Comparison of ENCODE assay signal across 9 mouse cellular contexts in genomic region chr13:4943046-4943445, GRCm38 (mm10).
DNase-seq lines count a peak whose midpoint lies in the region; ATAC-seq and TF ChIP-seq lines count a peak whose summit lies in the region.
"Had no signal": no experiment of that assay in that cellular context is flagged by ENCODE, and none has a peak within 500 bp of the region (broad histone marks: within the 10 kb centered on the region; RNA-seq: fewer than 3 reads in every experiment).

No protein-coding gene starts in this region.

- no peak overlapping the region for H3K27ac ChIP-seq in heart, embryonic 14.5 days (replicated peaks in 1 of 2; ENCODE audit: control insufficient read depth in 1 of 2, insufficient read depth in 1 of 2, low read depth in 2 of 2, low read length in 2 of 2)
- no peak overlapping the region for H3K27ac ChIP-seq in bone marrow macrophage, adult 2 months (ENCODE audit: insufficient read depth, low read depth, low read length)
- H3K27ac ChIP-seq in hindbrain, embryonic 13.5 days: no peak overlapping the region
- H3K27ac ChIP-seq in midbrain, embryonic 12.5 days (replicated peaks): no peak overlapping the region

- no peak for TF ChIP-seq CTCF in bone marrow macrophage, adult 2 months (IDR thresholded peaks at IDR 0.05; ENCODE audit: low read depth, low read length)

- no peaks in the 10 kb centered on the region for H3K27me3 ChIP-seq in heart, embryonic 14.5 days (ENCODE audit: control insufficient read depth, insufficient read depth, low read length)
- H3K27me3 ChIP-seq in hindbrain, embryonic 13.5 days: no peaks in the 10 kb centered on the region
- no peaks in the 10 kb centered on the region for H3K27me3 ChIP-seq in midbrain, embryonic 12.5 days

- no peak for ATAC-seq in heart, embryonic 14.5 days (ENCODE audit: insufficient number of reproducible peaks, insufficient read depth, low FRiP score, low read depth)
- peak; percentile 46; the same call in 1 of the 2 replicates for ATAC-seq in hindbrain, embryonic 13.5 days (ENCODE audit: low FRiP score)
- ATAC-seq in midbrain, embryonic 12.5 days (ENCODE audit: low FRiP score, low read depth): peak; percentile 41; the same call in 1 of the 2 replicates
- no peak for ATAC-seq in monocyte, adult 5-6 weeks (replicated peaks; ENCODE audit: insufficient number of reproducible peaks, low FRiP score, low TSS enrichment, poor library complexity, severe bottlenecking)
- ATAC-seq in frontal cortex, adult (ENCODE audit: low TSS enrichment): no peak

- no peaks in the 10 kb centered on the region for H3K36me3 ChIP-seq in heart, embryonic 14.5 days (ENCODE audit: control insufficient read depth, insufficient read depth, low read length)
- H3K36me3 ChIP-seq in hindbrain, embryonic 13.5 days: no peaks in the 10 kb centered on the region
- no peaks in the 10 kb centered on the region for H3K36me3 ChIP-seq in midbrain, embryonic 12.5 days
- H3K36me3 ChIP-seq: G1E had no signal

- H3K9ac ChIP-seq in heart, embryonic 14.5 days (ENCODE audit: low read length): peak overlapping the region; percentile 64
- H3K9ac ChIP-seq in hindbrain, embryonic 13.5 days: peak overlapping the region; percentile 56; the same call in 1 of the 2 replicates
- 0 out of 2 replicates have a peak overlapping the region, but pooled peaks have one; percentile 34 for H3K9ac ChIP-seq in midbrain, embryonic 12.5 days (replicated peaks)

- DNase-seq in heart, postnatal 4 days: no peak
- DNase-seq in left cerebral cortex, adult 8-10 months (ENCODE audit: low spot score in 2 of 2): no peak

- peak overlapping the region; percentile 39 to 50 for H3K4me3 ChIP-seq in heart, embryonic 14.5 days (ENCODE audit: control insufficient read depth in 1 of 2, insufficient read depth in 1 of 2, low read depth in 1 of 2, low read length in 2 of 2)
- peak overlapping the region; percentile 61 for H3K4me3 ChIP-seq in bone marrow macrophage, adult 2 months (ENCODE audit: insufficient read depth, low read length)
- H3K4me3 ChIP-seq in hindbrain, embryonic 13.5 days: peak overlapping the region; percentile 36
- peak overlapping the region; percentile 38 for H3K4me3 ChIP-seq in midbrain, embryonic 12.5 days

- H3K4me1 ChIP-seq in heart, embryonic 14.5 days (ENCODE audit: control insufficient read depth in 2 of 2, insufficient read depth in 2 of 2, low read length in 2 of 2): no peaks in the 10 kb centered on the region
- H3K4me1 ChIP-seq in bone marrow macrophage, adult 2 months (ENCODE audit: control insufficient read depth, insufficient read depth, low read length): peaks cover 2% of the 10 kb centered on the region; the same call in 1 of the 2 replicates
- no peaks in the 10 kb centered on the region for H3K4me1 ChIP-seq in hindbrain, embryonic 13.5 days (replicated peaks)
- H3K4me1 ChIP-seq in midbrain, embryonic 12.5 days: no peaks in the 10 kb centered on the region

- 33% methylated on average over 7 of the region's 7 CpGs for WGBS in heart, embryonic 14.5 days
- WGBS in hindbrain, embryonic 13.5 days: 26% methylated on average over 7 of the region's 7 CpGs
- 35% methylated on average over 7 of the region's 7 CpGs for WGBS in midbrain, embryonic 12.5 days

- TF ChIP-seq POLR2A in bone marrow macrophage, adult 2 months (IDR thresholded peaks at IDR 0.05; ENCODE audit: borderline replicate concordance, low read depth, low read length): no peak

- peak overlapping the region; percentile 59 for H3K4me2 ChIP-seq in heart, embryonic 14.5 days (ENCODE audit: low read length)
- H3K4me2 ChIP-seq in hindbrain, embryonic 13.5 days: peak overlapping the region; percentile 50
- H3K4me2 ChIP-seq in midbrain, embryonic 12.5 days (replicated peaks): peak overlapping the region; percentile 48

- H3K9me3 ChIP-seq in heart, embryonic 14.5 days (ENCODE audit: control insufficient read depth, low read length): no peaks in the 10 kb centered on the region
- no peaks in the 10 kb centered on the region for H3K9me3 ChIP-seq in hindbrain, embryonic 13.5 days
- no peaks in the 10 kb centered on the region for H3K9me3 ChIP-seq in midbrain, embryonic 12.5 days
- H3K9me3 ChIP-seq: G1E had no signal

Comparison
In these comparisons a context has a peak if more than half of its experiments do, and no peak if none do; other contexts are left out.
1. ATAC-seq: peak in hindbrain, embryonic 13.5 days (single experiment) and midbrain, embryonic 12.5 days (single experiment); none in heart, embryonic 14.5 days (single experiment), monocyte, adult 5-6 weeks (single experiment) and frontal cortex, adult (single experiment).
2. Peak in every context shown above with its lines, with median percentiles within 50 percentile points of each other: H3K4me2 ChIP-seq, H3K4me3 ChIP-seq and H3K9ac ChIP-seq.